Mouse (Mus musculus) ES-E14 (cell line): ENCODE measurements around the gene Plcb3. TPM values are rescaled to one million over a fixed set of nuclear protein-coding genes. Genes with fewer than 3 reads are reported as not detected.

Source experiments
- DNase-seq: peaks from one replicate; pipeline ENCODE4 v3.0.0-alpha.2; 2013; ENCODE audit warnings: low read depth, low spot score
- H3K27ac ChIP-seq: 2 replicates; pipeline ENCODE4 v1.5.1; 2012; ENCODE audit warnings: low read depth, mild to moderate bottlenecking, low read length, moderate library complexity, mixed read lengths; ENCODE audit not compliant: poor library complexity, insufficient read depth, severe bottlenecking
- H3K36me3 ChIP-seq: 2 replicates; pipeline ENCODE4 v1.6.1; 2012; ENCODE audit warnings: mild to moderate bottlenecking, low read length, moderate library complexity, mixed read lengths; ENCODE audit not compliant: control insufficient read depth, poor library complexity, insufficient read depth, severe bottlenecking
- H3K4me1 ChIP-seq, 2 experiments: fragments of 150-350 bp in 1 of 2; sonication (generic) in 1 of 2; 2 replicates each; pipeline ENCODE4 v1.6.1; 2012; ENCODE audit warnings: low read length in 2 of 2, mild to moderate bottlenecking in 1 of 2, mixed read lengths in 1 of 2; ENCODE audit not compliant: control insufficient read depth in 2 of 2, insufficient read depth in 2 of 2, poor library complexity in 1 of 2
- H3K4me3 ChIP-seq, 2 experiments: fragments of 150-350 bp in 1 of 2; sonication (generic) in 1 of 2; 2 replicates each; pipeline ENCODE4 v1.5.1; 2012; ENCODE audit warnings: low read length in 2 of 2, low read depth in 1 of 2, mild to moderate bottlenecking in 1 of 2, mixed read lengths in 1 of 2; ENCODE audit not compliant: insufficient read depth in 1 of 2, poor library complexity in 1 of 2, severe bottlenecking in 1 of 2
- H3K9ac ChIP-seq: 2 replicates; pipeline ENCODE4 v1.6.1; 2012; ENCODE audit warnings: low read depth, mild to moderate bottlenecking, low read length, mixed read lengths; ENCODE audit not compliant: poor library complexity, insufficient read depth, severe bottlenecking
- H3K9me3 ChIP-seq: fragments of 150-350 bp; sonication (generic); 2 replicates; pipeline ENCODE4 v1.6.1; 2012; ENCODE audit warnings: low read depth, mild to moderate bottlenecking, low read length; ENCODE audit not compliant: control insufficient read depth, insufficient read depth
- CHD2 ChIP-seq: IDR thresholded peaks from 2 replicates; pipeline ENCODE4 v1.6.1; 2014; ENCODE audit warnings: mild to moderate bottlenecking, low read depth, low read length, inconsistent platforms
- HCFC1 ChIP-seq: IDR thresholded peaks from 2 replicates; pipeline ENCODE4 v1.6.1; 2012; ENCODE audit warnings: low read length, inconsistent platforms, borderline replicate concordance; ENCODE audit not compliant: insufficient read depth
- MAFK ChIP-seq: IDR thresholded peaks from 2 replicates; pipeline ENCODE4 v1.6.1; 2014; ENCODE audit warnings: mild to moderate bottlenecking, low read depth, low read length, inconsistent platforms; ENCODE audit not compliant: insufficient read depth
- ZC3H11A ChIP-seq: IDR thresholded peaks from 2 replicates; pipeline ENCODE4 v1.6.1; 2012; ENCODE audit warnings: low read depth, mild to moderate bottlenecking, inconsistent platforms, low read length, borderline replicate concordance
- ZNF384 ChIP-seq: IDR thresholded peaks from 2 replicates; pipeline ENCODE4 v1.6.1; 2012; ENCODE audit warnings: low read depth, low read length, inconsistent platforms
- in situ Hi-C, 2 experiments: fragments of 600-800 bp; cut with MboI; formaldehyde crosslinking; loops; one replicate each; pipeline ENCODE4 v1.15.1; 2025; ENCODE audit warnings: low sequenced_read_pairs in 2 of 2, inconsistent platforms in 1 of 2; ENCODE audit not compliant: unreplicated experiment in 2 of 2
- total RNA-seq: library from RNA; depleted of rRNA; stranded (reverse); fragments of 300-350 nt; gene quantifications from 2 replicates; pipeline ENCODE4 v1.2.3, GENCODE M21; 2012

Gene Plcb3
- total RNA-seq, 1 experiment = 42.3 TPM

DNA sequence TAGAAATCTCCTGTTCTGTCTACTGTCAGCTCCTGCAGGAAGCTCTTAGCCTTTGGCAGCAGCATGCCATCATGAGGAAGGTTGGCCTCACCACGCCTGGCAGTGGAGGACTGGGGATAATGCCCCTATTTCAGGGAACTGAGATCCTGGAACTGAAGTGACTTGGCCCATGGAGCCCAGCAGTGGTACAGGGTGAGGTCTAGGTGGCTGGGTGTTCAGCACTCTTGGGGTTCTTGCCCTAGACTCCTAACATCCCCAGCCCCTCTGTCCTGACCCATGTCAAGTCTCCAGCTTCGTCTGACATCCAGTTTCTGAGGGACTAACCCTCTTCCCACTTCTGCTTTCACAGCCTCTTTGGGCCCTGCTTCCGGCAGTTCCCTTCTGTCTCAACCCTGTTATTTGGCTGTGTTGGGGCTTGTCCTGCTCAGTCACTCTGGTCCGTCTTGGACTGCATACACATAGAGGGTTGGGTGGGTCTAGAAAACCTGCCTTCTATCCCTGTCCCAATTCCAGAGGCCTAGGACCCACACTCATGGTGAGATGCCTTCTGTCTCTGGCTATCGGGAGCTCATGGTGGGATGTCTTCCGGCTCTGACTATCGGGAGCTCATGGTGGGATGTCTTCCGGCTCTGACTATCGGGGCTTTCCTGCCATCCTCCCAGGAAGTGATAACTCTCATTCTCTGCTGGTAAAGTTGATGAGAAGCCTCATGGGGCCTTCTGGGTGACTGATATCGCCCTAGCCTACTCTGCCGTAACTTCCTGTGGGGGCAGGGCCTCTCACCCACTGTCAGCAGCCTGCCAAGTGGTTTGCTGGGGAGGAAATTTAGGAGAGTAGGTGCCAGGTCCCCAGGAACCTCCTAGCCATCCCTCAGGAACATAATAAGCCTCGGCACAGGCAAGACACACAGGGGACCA is 41.5 kb upstream of the Plcb3 start:
- Histone ChIP-seq H3K9ac (no peak overlapping the region), H3K9me3 (no peaks in the 10 kb centered on the region), H3K36me3 (peaks cover 39% of the 10 kb centered on the region), H3K4me1 (no peaks in the 10 kb centered on the region), H3K27ac (no peak overlapping the region), H3K4me3 (no peak overlapping the region)
- DNase-seq = no peak
- in situ Hi-C loops = no loop called here
- TF ChIP-seq ZNF384 = no peak
- TF ChIP-seq CHD2 = no peak

DNA sequence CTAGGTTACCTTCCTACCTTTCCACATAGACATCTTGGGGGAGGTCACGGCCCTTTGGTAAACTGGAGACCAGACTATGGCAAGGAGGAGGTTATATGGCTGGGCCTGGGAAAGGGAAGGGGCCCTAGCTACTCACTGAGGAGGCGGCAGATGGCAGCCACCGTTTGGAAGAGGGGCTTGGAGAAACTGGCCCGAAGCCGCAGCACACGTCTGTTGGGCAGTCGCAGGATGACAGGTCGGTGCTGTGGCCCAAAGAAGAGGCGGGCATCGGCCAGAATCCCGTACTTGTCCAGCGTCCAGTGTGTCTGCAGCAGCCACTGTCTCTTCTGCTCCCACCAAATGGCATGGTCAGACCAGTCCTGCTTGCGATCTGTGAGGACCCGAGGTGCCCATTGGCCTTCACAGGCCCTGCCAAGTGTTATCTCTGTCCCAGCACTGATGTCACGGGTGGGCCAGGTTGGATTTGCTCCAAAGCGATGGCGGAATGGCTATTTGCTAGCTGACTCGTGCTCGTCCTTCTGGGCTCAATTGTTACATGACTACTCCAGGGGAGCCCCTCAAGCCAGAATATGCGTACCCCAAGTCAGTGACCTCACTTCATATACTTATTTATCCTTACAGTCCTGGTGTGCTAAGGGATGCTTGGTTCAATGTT is 38.3 kb upstream of the Plcb3 start:
- Histone ChIP-seq H3K27ac (no peak overlapping the region), H3K36me3 (peaks cover 11% of the 10 kb centered on the region), H3K9ac (no peak overlapping the region), H3K9me3 (no peaks in the 10 kb centered on the region), H3K4me1 (no peaks in the 10 kb centered on the region), H3K4me3 (no peak overlapping the region)
- in situ Hi-C loops = no loop called here
- no peak for DNase-seq
- TF ChIP-seq ZC3H11A (no peak), ZNF384 (no peak), HCFC1 (no peak), MAFK (no peak), CHD2 (no peak)

DNA sequence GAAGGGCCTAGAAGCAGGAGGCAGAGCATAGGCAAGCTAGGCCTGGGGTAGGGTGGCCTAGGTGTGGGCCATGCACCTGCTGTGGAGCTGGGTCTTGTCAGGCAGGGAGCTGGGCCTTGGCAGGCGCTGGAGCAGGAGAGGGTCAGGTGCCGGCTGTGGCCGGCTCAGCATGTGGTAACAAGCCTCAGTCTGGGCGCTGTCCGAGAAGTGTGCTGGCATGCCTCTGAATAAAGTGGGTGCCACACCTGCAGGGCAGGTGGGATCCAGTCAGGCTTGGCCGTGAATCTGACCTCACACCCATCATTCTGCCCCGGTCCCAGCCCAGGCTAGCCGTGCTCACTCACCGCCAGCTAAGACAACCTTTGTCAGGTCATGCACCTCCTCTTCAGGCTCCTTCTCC is 37.7 kb upstream of the Plcb3 start:
- no peaks in the 10 kb centered on the region for H3K9me3 ChIP-seq
- H3K27ac ChIP-seq = no peak overlapping the region
- no peak overlapping the region for H3K4me3 ChIP-seq
- no peaks in the 10 kb centered on the region for H3K4me1 ChIP-seq
- H3K9ac ChIP-seq = no peak overlapping the region
- in situ Hi-C loops = no loop called here
- peaks cover 5% of the 10 kb centered on the region; the same call in 1 of the 2 replicates for H3K36me3 ChIP-seq
- no peak for TF ChIP-seq MAFK
- TF ChIP-seq HCFC1 = no peak
- TF ChIP-seq ZNF384 = no peak
- no peak for TF ChIP-seq ZC3H11A
- TF ChIP-seq CHD2 = no peak
- DNase-seq = no peak

DNA sequence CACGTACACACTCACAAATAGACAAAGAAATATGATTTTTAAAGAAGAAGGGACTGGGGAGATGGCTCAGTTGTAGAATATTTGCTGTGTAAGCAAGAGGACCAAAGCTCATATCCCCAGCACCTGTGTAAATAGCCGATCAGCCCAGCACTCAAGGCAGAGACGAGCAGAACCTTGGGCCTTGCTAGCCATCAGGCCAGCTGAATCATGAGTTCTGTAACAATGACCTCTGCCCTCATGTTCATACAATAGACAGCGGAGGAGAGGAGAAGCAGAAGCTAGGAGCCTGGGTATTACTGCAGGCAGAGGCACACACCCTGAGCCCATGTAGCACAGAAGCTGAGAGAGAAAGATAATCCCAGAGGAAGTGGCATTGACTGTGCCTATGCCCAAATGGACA is 36.2 kb upstream of the Plcb3 start:
- no peak overlapping the region for H3K4me3 ChIP-seq

More for the DNA sequence above, 36.2 kb upstream of the Plcb3 start:
- no peak for DNase-seq
- Histone ChIP-seq H3K27ac (no peak overlapping the region), H3K36me3 (no peaks in the 10 kb centered on the region), H3K4me1 (no peaks in the 10 kb centered on the region), H3K9me3 (no peaks in the 10 kb centered on the region), H3K9ac (no peak overlapping the region)
- in situ Hi-C loops = no loop called here
- TF ChIP-seq ZNF384 (no peak), MAFK (no peak), HCFC1 (no peak), CHD2 (no peak), ZC3H11A (no peak)
